Mouse (Mus musculus): ENCODE results near the gene Gm5134.

- TF ChIP-seq CTCF (IDR thresholded peaks at IDR 0.05; ENCODE audit: low read depth, low read length) (no peak), GATA1 (IDR thresholded peaks at IDR 0.05; ENCODE audit: borderline replicate concordance, low read length) (no peak), TAL1 (conservative IDR thresholded peaks at IDR 0.05; ENCODE audit: low read depth, low read length) (no peak)
Observed at GRCm38 (mm10) chr10:75936909-75937667, 17.2 kb upstream of the Gm5134 start.
